Comparison of ENCODE assay signal across 23 mouse cellular contexts in genomic region chr8:122215630-122216029, GRCm38 (mm10).
DNase-seq lines count a peak whose midpoint lies in the region.
"Had no signal": no experiment of that assay in that cellular context is flagged by ENCODE, and none has a peak within 500 bp of the region (broad histone marks: within the 10 kb centered on the region; RNA-seq: fewer than 3 reads in every experiment).

No protein-coding gene starts in this region.

- 59% methylated on average over 8 of the region's 8 CpGs for WGBS in heart, embryonic 10.5 days

- H3K4me1 ChIP-seq in heart, embryonic 10.5 days: peaks cover 15% of the 10 kb centered on the region; the same call in 1 of the 2 replicates
- H3K4me1 ChIP-seq: hindbrain, embryonic 13.5 days had no signal

- H3K4me3 ChIP-seq in heart, embryonic 10.5 days: no peak overlapping the region
- H3K4me3 ChIP-seq: embryonic facial prominence, embryonic 15.5 days; heart, embryonic 15.5 days; hindbrain, embryonic 10.5 days; hindbrain, embryonic 13.5 days; intestine, embryonic 15.5 days; kidney, embryonic 15.5 days had no signal

- DNase-seq in gastrocnemius, postnatal 14 days: peak; percentile 40
- DNase-seq in gastrocnemius, postnatal 4 days (ENCODE audit: low spot score in 2 of 2): no peak
- peak; percentile 35 to 53 for DNase-seq in heart, postnatal 10 days
- DNase-seq in heart, embryonic 10.5 days (ENCODE audit: low spot score): no peak
- DNase-seq in heart, postnatal 4 days: peak; percentile 43
- DNase-seq in heart, adult 8-10 months (ENCODE audit: low spot score): no peak
- no peak for DNase-seq in adrenal gland, adult 8-10 months
- DNase-seq: adrenal gland, adult 2 months; adrenal gland, postnatal 25 days; cerebellum, adult 11-12 months; cerebellum, adult 8-10 months; cerebellum, postnatal 10 days; cerebellum, postnatal 36 days; embryo, embryonic 11 days; forebrain, postnatal 0 days; kidney, adult 11 months; kidney, adult 8-10 months had no signal

- H3K36me3 ChIP-seq in heart, embryonic 10.5 days: no peaks in the 10 kb centered on the region
- H3K36me3 ChIP-seq: embryonic facial prominence, embryonic 15.5 days; heart, embryonic 15.5 days; hindbrain, embryonic 10.5 days; hindbrain, embryonic 13.5 days; intestine, embryonic 15.5 days; kidney, embryonic 15.5 days had no signal

- H3K9me3 ChIP-seq in heart, embryonic 10.5 days: peaks cover under 1% of the 10 kb centered on the region; the same call in 1 of the 2 replicates
- H3K9me3 ChIP-seq: embryonic facial prominence, embryonic 15.5 days; heart, embryonic 15.5 days; hindbrain, embryonic 13.5 days; intestine, embryonic 15.5 days; kidney, embryonic 15.5 days had no signal

- H3K27me3 ChIP-seq in heart, embryonic 10.5 days (ENCODE audit: insufficient read depth, poor library complexity, severe bottlenecking): peaks cover 22% of the 10 kb centered on the region
- H3K27me3 ChIP-seq: embryonic facial prominence, embryonic 15.5 days; hindbrain, embryonic 13.5 days; intestine, embryonic 15.5 days; kidney, embryonic 15.5 days had no signal

- intact Hi-C loops in gastrocnemius, postnatal 14 days (cut with DNase I; ENCODE audit: low total_unique reads): no loop called here
- intact Hi-C loops in heart, postnatal 10 days (cut with DNase I): no loop called here

- H3K27ac ChIP-seq in heart, embryonic 10.5 days: no peak overlapping the region
- H3K27ac ChIP-seq: embryonic facial prominence, embryonic 15.5 days; heart, embryonic 15.5 days; hindbrain, embryonic 10.5 days; hindbrain, embryonic 13.5 days; intestine, embryonic 15.5 days; kidney, embryonic 15.5 days had no signal

Comparison
In these comparisons a context has a peak if more than half of its experiments do, and no peak if none do; other contexts are left out.
1. DNase-seq: peak in gastrocnemius, postnatal 14 days (single experiment), heart, postnatal 10 days (2 of 2) and heart, postnatal 4 days (single experiment); none in gastrocnemius, postnatal 4 days (0 of 2), heart, embryonic 10.5 days (single experiment), heart, adult 8-10 months (single experiment) and adrenal gland, adult 8-10 months (single experiment).